Mouse (Mus musculus): ENCODE measurements around the gene Gabra3.
A peak's percentile ranks its signal among the peaks of the same experiment; 100 is the strongest.

Gabra3 gene

GRCm38 (mm10) chrX:72656230-72656898 lies at the start of gene Gabra3:
Gene Gabra3 (minus strand): TSS chrX:72656848.
- DNase-seq (ENCODE audit: low read depth) = no peak

GRCm38 (mm10) chrX:72655789-72656188 lies 859 bp downstream of the Gabra3 start:
- DNase-seq (ENCODE audit: low read depth) = no peak

GRCm38 (mm10) chrX:72655381-72655780 lies 1.3 kb downstream of the Gabra3 start:
- no peak for DNase-seq (ENCODE audit: low read depth)

DNA sequence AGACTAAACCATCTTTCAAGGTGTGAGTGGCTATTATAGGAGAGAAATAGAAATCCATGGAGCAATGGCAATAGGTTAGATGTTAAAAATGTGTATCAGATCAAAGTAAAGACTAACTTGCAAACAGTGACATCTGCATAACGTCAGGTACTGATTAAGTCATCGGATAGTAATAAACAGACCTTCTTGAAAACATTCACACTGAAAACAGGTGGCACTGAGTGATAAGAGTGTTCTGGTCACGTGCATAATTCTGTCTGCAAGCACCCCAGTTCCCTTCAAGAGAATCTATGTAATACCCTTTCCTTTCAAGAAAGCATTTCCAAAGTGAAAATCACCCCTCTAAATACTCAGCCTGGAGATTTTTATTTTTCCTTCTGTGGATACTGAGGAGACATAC lies 6.0 kb downstream of the Gabra3 start:
- DNase-seq (ENCODE audit: low read depth) = no peak

DNA sequence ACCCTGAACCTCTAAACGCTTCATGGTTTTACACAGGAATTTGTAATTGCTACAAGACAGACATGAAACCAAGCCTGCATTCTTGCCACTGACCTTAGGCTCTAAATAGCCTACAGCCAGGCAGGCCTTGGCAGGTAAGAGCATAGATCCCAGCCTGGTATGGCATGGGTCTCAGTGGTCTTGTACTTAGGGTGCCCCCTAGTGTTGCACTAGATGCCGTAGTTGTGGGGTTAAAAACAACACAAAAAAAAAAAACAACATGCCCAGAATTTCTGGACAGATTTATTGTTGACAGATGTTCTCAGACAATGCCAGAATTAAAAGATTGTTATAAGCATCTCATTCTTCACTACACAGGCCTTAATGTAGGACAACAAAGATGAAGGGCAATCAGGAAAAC lies 12.0 kb downstream of the Gabra3 start:
- DNase-seq (ENCODE audit: low read depth) = peak; percentile 9

GRCm38 (mm10) chrX:72497284-72497683 lies 159.4 kb downstream of the Gabra3 start:
- no peak for DNase-seq (ENCODE audit: low read depth)

- DNase-seq (ENCODE audit: low read depth) = no peak
These were observed 166.8 kb downstream of the Gabra3 start for GRCm38 (mm10) chrX:72489806-72490205.

DNA sequence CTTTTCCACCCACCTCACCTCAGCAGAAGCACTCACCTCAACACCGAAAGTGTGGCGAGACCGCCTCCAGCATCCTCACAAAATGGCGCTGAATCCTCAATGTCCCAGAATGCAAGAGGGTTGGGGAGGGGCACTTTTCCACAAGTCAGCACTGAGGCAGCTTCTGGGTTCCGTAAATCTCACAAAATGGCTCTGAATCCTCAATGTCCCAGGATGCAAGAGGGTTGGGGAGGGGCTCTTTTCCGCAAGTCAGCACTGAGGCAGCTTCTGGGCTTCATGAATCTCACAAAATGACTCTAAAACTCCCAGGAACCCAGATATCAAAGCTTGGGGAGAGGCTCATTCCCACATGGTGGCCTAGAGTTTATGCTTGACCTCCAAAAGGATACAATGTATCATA lies 269.9 kb downstream of the Gabra3 start, which contains the start of gene Magea10:
Magea10 (minus strand) TSS at position 101 of the 400 bp plus-strand sequence.
- DNase-seq (ENCODE audit: low read depth) = no peak
